Mouse (Mus musculus) brown adipose tissue, adult 24 weeks (tissue): ENCODE measurements at regions not wholly inside any gene's neighbourhood (a gene's known extent, or its start where the extent isn't known, plus 50 kb on each side); places are given as distances from the start of the nearest gene placed in this dataset.

Experiments used
- H3K27ac ChIP-seq: fragments of 200-500 bp; replicated peaks from 2 replicates; pipeline ENCODE4 v1.5.1; 2012; ENCODE audit warnings: low read depth, mild to moderate bottlenecking, low read length
- H3K4me1 ChIP-seq: fragments of 200-500 bp; 2 replicates; pipeline ENCODE4 v1.6.1; 2012; ENCODE audit warnings: low read length, mixed read lengths; ENCODE audit not compliant: control insufficient read depth, insufficient read depth, insufficient read length
- H3K4me3 ChIP-seq: fragments of 200-500 bp; 2 replicates; pipeline ENCODE4 v1.5.1; 2012; ENCODE audit warnings: low read depth, mild to moderate bottlenecking, low read length, moderate library complexity; ENCODE audit not compliant: insufficient read depth

- H3K4me1 ChIP-seq: peaks cover 40% of the 10 kb centered on the region
- no peak overlapping the region for H3K4me3 ChIP-seq
- H3K27ac ChIP-seq: no peak overlapping the region
These were observed 202.2 kb downstream of the Sipa1l2 start for GRCm38 (mm10) chr8:125367374-125367773.

- Histone ChIP-seq H3K4me1 (peaks cover 36% of the 10 kb centered on the region), H3K4me3 (no peak overlapping the region), H3K27ac (no peak overlapping the region)
These were observed 204.6 kb downstream of the Sipa1l2 start for GRCm38 (mm10) chr8:125365004-125365403.

- no peak overlapping the region for H3K4me3 ChIP-seq
- no peaks in the 10 kb centered on the region for H3K4me1 ChIP-seq
- no peak overlapping the region for H3K27ac ChIP-seq
These were observed 210.2 kb downstream of the Sipa1l2 start for GRCm38 (mm10) chr8:125359456-125359855.

GRCm38 (mm10) chr8:125357759-125358158, 211.8 kb downstream of the Sipa1l2 start:
- Histone ChIP-seq H3K4me1 (no peaks in the 10 kb centered on the region), H3K27ac (no peak overlapping the region), H3K4me3 (no peak overlapping the region)

GRCm38 (mm10) chr8:125355059-125355509, 214.5 kb downstream of the Sipa1l2 start:
- H3K4me3 ChIP-seq: no peak overlapping the region
- 0 out of 2 replicates have a peak, but pooled peaks cover 3% of the 10 kb centered on the region for H3K4me1 ChIP-seq
- no peak overlapping the region for H3K27ac ChIP-seq

GRCm38 (mm10) chr8:125352276-125352675, 217.3 kb downstream of the Sipa1l2 start:
- Histone ChIP-seq H3K4me1 (0 out of 2 replicates have a peak, but pooled peaks cover 6% of the 10 kb centered on the region), H3K4me3 (no peak overlapping the region), H3K27ac (no peak overlapping the region)

- H3K4me1 ChIP-seq: 0 out of 2 replicates have a peak, but pooled peaks cover 6% of the 10 kb centered on the region
- no peak overlapping the region for H3K27ac ChIP-seq
These were observed 218.0 kb downstream of the Sipa1l2 start for GRCm38 (mm10) chr8:125351486-125352032.

GRCm38 (mm10) chr8:125349290-125350025, 220.2 kb downstream of the Sipa1l2 start:
- 0 out of 2 replicates have a peak, but pooled peaks cover 6% of the 10 kb centered on the region for H3K4me1 ChIP-seq
- H3K27ac ChIP-seq: no peak overlapping the region
- H3K4me3 ChIP-seq: no peak overlapping the region

More at GRCm38 (mm10) chr8:125351486-125352032, 218.0 kb downstream of the Sipa1l2 start:
- H3K4me3 ChIP-seq: no peak overlapping the region

- Histone ChIP-seq H3K4me3 (no peak overlapping the region), H3K27ac (no peak overlapping the region), H3K4me1 (peaks cover 11% of the 10 kb centered on the region; the same call in 1 of the 2 replicates)
These were observed 223.4 kb downstream of the Sipa1l2 start for GRCm38 (mm10) chr8:125346182-125346581.

GRCm38 (mm10) chr8:125345571-125345970, 224.0 kb downstream of the Sipa1l2 start:
- Histone ChIP-seq H3K27ac (no peak overlapping the region), H3K4me1 (peaks cover 11% of the 10 kb centered on the region; the same call in 1 of the 2 replicates), H3K4me3 (no peak overlapping the region)

GRCm38 (mm10) chr8:125343867-125344266, 225.7 kb downstream of the Sipa1l2 start:
- H3K27ac ChIP-seq: no peak overlapping the region
- no peak overlapping the region for H3K4me3 ChIP-seq
- peaks cover 8% of the 10 kb centered on the region; the same call in 1 of the 2 replicates for H3K4me1 ChIP-seq

GRCm38 (mm10) chr8:125342521-125342920, 227.1 kb downstream of the Sipa1l2 start:
- H3K4me3 ChIP-seq: no peak overlapping the region
- H3K27ac ChIP-seq: no peak overlapping the region
- H3K4me1 ChIP-seq: peaks cover 8% of the 10 kb centered on the region; the same call in 1 of the 2 replicates

GRCm38 (mm10) chr8:125341606-125342005, 228.0 kb downstream of the Sipa1l2 start:
- Histone ChIP-seq H3K4me1 (peaks cover 8% of the 10 kb centered on the region; the same call in 1 of the 2 replicates), H3K27ac (no peak overlapping the region)

GRCm38 (mm10) chr8:125338222-125338621, 231.4 kb downstream of the Sipa1l2 start:
- Histone ChIP-seq H3K27ac (no peak overlapping the region), H3K4me3 (no peak overlapping the region), H3K4me1 (0 out of 2 replicates have a peak, but pooled peaks cover 5% of the 10 kb centered on the region)

More at GRCm38 (mm10) chr8:125341606-125342005, 228.0 kb downstream of the Sipa1l2 start:
- no peak overlapping the region for H3K4me3 ChIP-seq

- Histone ChIP-seq H3K4me3 (no peak overlapping the region), H3K4me1 (0 out of 2 replicates have a peak, but pooled peaks cover 5% of the 10 kb centered on the region), H3K27ac (no peak overlapping the region)
These were observed 232.0 kb downstream of the Sipa1l2 start for GRCm38 (mm10) chr8:125337444-125338077.
